Comparison of ENCODE assay signal across 9 mouse cellular contexts in the genomic region with DNA sequence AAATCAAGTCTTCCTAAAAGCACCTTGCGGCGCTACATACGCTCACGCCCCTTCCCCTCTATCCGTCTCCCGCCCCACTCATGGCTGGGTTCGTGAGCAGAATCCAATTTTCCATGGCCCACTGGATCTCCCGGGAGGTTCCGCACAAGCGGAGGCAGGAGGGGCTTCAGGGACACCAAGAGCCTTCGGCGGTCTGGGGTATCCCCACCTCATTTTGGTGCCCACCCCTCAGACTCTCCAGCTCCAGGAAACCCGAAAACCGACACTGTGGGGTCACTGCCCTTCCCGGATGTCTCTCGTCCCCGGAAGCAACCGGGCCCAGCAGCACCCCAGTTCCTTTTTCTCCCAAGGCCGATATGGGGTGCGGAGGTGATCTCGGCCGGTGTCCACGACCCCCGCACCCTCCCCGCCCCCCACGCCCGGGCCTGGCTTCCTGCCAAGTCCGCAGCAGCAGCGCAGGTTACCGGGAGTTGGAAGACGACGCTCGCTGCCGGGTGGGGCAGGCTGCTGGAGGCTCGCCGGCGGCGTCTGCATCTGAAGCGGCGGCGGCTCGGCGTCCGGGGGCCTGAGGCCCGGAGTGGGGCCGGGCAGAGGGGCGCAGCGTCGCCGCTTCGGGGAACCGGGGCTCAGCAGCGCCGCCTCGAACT. TPM values are rescaled to one million over a fixed set of nuclear protein-coding genes. Genes with fewer than 3 reads are reported as not detected.
A peak's percentile ranks its signal among the peaks of the same experiment; 100 is the strongest.
DNase-seq lines count a peak whose midpoint lies in the region; ATAC-seq and TF ChIP-seq lines count a peak whose summit lies in the region.
"Had no signal": no experiment of that assay in that cellular context is flagged by ENCODE, and none has a peak within 500 bp of the region (broad histone marks: within the 10 kb centered on the region; RNA-seq: fewer than 3 reads in every experiment).

No protein-coding gene starts in this region.

- no peaks in the 10 kb centered on the region for H3K36me3 ChIP-seq in forebrain, embryonic 16.5 days (ENCODE audit: control insufficient read depth, insufficient read depth)
- no peaks in the 10 kb centered on the region for H3K36me3 ChIP-seq in intestine, postnatal 0 days (ENCODE audit: control insufficient read depth, insufficient read depth)
- no peaks in the 10 kb centered on the region; the same call in 1 of the 2 replicates for H3K36me3 ChIP-seq in liver, embryonic 16.5 days (ENCODE audit: control insufficient read depth, insufficient read depth)

- peaks cover 19% of the 10 kb centered on the region for H3K4me1 ChIP-seq in forebrain, embryonic 16.5 days (replicated peaks; ENCODE audit: control insufficient read depth, insufficient read depth, low read length)
- no peaks in the 10 kb centered on the region for H3K4me1 ChIP-seq in intestine, postnatal 0 days (replicated peaks; ENCODE audit: control insufficient read depth, insufficient read depth, low read length)
- H3K4me1 ChIP-seq in liver, embryonic 16.5 days (ENCODE audit: control insufficient read depth, low read depth, low read length): peaks cover 21% of the 10 kb centered on the region

- DNase-seq in adrenal gland, adult 2 months: peak; percentile 57
- DNase-seq in adrenal gland, adult (ENCODE audit: inconsistent age in 2 of 2, low spot score in 1 of 2): no peak
- peak; percentile 25 to 49 for DNase-seq in thymus, adult 18-20 months
- DNase-seq in thymus, postnatal 0 days (ENCODE audit: low spot score): no peak
- DNase-seq in retina, postnatal 7 days (ENCODE audit: low read depth, low spot score): peak; percentile 4

- under 1% methylated on average over 55 of the region's 55 CpGs for WGBS in forebrain, embryonic 16.5 days
- under 1% methylated on average over 52 of the region's 55 CpGs for WGBS in intestine, postnatal 0 days
- WGBS in liver, embryonic 16.5 days (ENCODE audit: insufficient replicate concordance): under 1% methylated on average over 54 of the region's 55 CpGs

- ATAC-seq in forebrain, embryonic 16.5 days: peak; percentile 31; the same call in 1 of the 2 replicates
- ATAC-seq in intestine, postnatal 0 days: peak; percentile 76
- ATAC-seq in liver, embryonic 16.5 days (ENCODE audit: low read depth): peak; percentile 70

- no peaks in the 10 kb centered on the region for H3K9me3 ChIP-seq in forebrain, embryonic 16.5 days (ENCODE audit: control insufficient read depth, low read length)
- no peaks in the 10 kb centered on the region for H3K9me3 ChIP-seq in intestine, postnatal 0 days (ENCODE audit: control insufficient read depth)
- no peaks in the 10 kb centered on the region for H3K9me3 ChIP-seq in liver, embryonic 16.5 days (replicated peaks; ENCODE audit: control insufficient read depth, low read length)

- peak overlapping the region; percentile 92 for H3K27ac ChIP-seq in forebrain, embryonic 16.5 days (ENCODE audit: low read length)
- H3K27ac ChIP-seq in intestine, postnatal 0 days (ENCODE audit: low read depth, low read length): peak overlapping the region; percentile 95
- H3K27ac ChIP-seq in liver, embryonic 16.5 days (ENCODE audit: low read length): peak overlapping the region; percentile 83

- H3K9ac ChIP-seq in forebrain, embryonic 16.5 days (replicated peaks; ENCODE audit: low read depth, low read length): peak overlapping the region; percentile 87
- peak overlapping the region; percentile 97 for H3K9ac ChIP-seq in intestine, postnatal 0 days (ENCODE audit: low read depth, low read length)
- H3K9ac ChIP-seq in liver, embryonic 16.5 days (ENCODE audit: low read depth, low read length): peak overlapping the region; percentile 92

- H3K27me3 ChIP-seq in forebrain, embryonic 16.5 days (replicated peaks; ENCODE audit: control insufficient read depth, insufficient read depth, low read length): no peaks in the 10 kb centered on the region
- H3K27me3 ChIP-seq in intestine, postnatal 0 days (replicated peaks; ENCODE audit: control insufficient read depth, insufficient read depth, low read length): no peaks in the 10 kb centered on the region
- no peaks in the 10 kb centered on the region; the same call in 1 of the 2 replicates for H3K27me3 ChIP-seq in liver, embryonic 16.5 days (ENCODE audit: control insufficient read depth, insufficient read depth, low read depth, low read length)

- peak overlapping the region; percentile 100 for H3K4me3 ChIP-seq in forebrain, embryonic 16.5 days (replicated peaks; ENCODE audit: low read length)
- peak overlapping the region; percentile 99 for H3K4me3 ChIP-seq in intestine, postnatal 0 days (ENCODE audit: low read depth, low read length)
- peak overlapping the region; percentile 98 for H3K4me3 ChIP-seq in liver, embryonic 16.5 days (ENCODE audit: low read depth, low read length)

- H3K4me2 ChIP-seq in forebrain, embryonic 16.5 days (ENCODE audit: low read length): peak overlapping the region; percentile 66
- H3K4me2 ChIP-seq in intestine, postnatal 0 days (replicated peaks; ENCODE audit: low read depth): peak overlapping the region; percentile 93
- H3K4me2 ChIP-seq in liver, embryonic 16.5 days (ENCODE audit: low read depth, low read length): peak overlapping the region; percentile 96

- no peak for TF ChIP-seq CTCF in intestine, postnatal 0 days (IDR thresholded peaks at IDR 0.05; ENCODE audit: low read depth)

RNA-seq across cellular contexts. Expression of a gene that starts 0.5 kb away (rescaled TPM):
- 10 to 100 TPM; 60.4 to 76.5 TPM for total RNA-seq in adrenal gland, adult 2 months (2021)
- 179 and 200 TPM in 2 replicates for polyA plus RNA-seq in adrenal gland, adult 2 months (2012; rRNA removed)
- 95.5 and 113 TPM in 2 replicates for polyA plus RNA-seq in thymus, postnatal 0 days (2015; fragmentation: Nextera tagmentation; extraction: Ambion mirVana)
- 74.1 and 74.6 TPM in 2 replicates for polyA plus RNA-seq in forebrain, embryonic 16.5 days (2015; fragmentation: Nextera tagmentation; extraction: Ambion mirVana)
- 38.0 and 46.2 TPM in 2 replicates for polyA plus RNA-seq in intestine, postnatal 0 days (2015; fragmentation: Nextera tagmentation; extraction: Ambion mirVana)
- polyA plus RNA-seq in liver, embryonic 16.5 days (2015; fragmentation: Nextera tagmentation; extraction: Ambion mirVana): 17.4 and 19.4 TPM in 2 replicates

RNA-seq across cellular contexts. Expression of a gene that starts 31.6 kb away (rescaled TPM):
- 100 to 1,000 TPM; 178 to 276 TPM for total RNA-seq in adrenal gland, adult 2 months (2021)
- polyA plus RNA-seq in adrenal gland, adult 2 months (2012; rRNA removed): 11.9 and 15.8 TPM in 2 replicates
- 485 and 491 TPM in 2 replicates for polyA plus RNA-seq in thymus, postnatal 0 days (2015; fragmentation: Nextera tagmentation; extraction: Ambion mirVana)
- 348 and 362 TPM in 2 replicates for polyA plus RNA-seq in forebrain, embryonic 16.5 days (2015; fragmentation: Nextera tagmentation; extraction: Ambion mirVana)
- polyA plus RNA-seq in intestine, postnatal 0 days (2015; fragmentation: Nextera tagmentation; extraction: Ambion mirVana): 370 and 395 TPM in 2 replicates
- polyA plus RNA-seq in liver, embryonic 16.5 days (2015; fragmentation: Nextera tagmentation; extraction: Ambion mirVana): 135 and 139 TPM in 2 replicates

RNA-seq across cellular contexts. Expression of a gene that starts 38.1 kb away (rescaled TPM):
- 1 to 10 TPM in 1 of 2 experiments, under 1 TPM in 1; 0.63 to 1.3 TPM for total RNA-seq in adrenal gland, adult 2 months (2021)
- polyA plus RNA-seq in adrenal gland, adult 2 months (2012; rRNA removed): 0.35 and 0.48 TPM in 2 replicates
- polyA plus RNA-seq in thymus, postnatal 0 days (2015; fragmentation: Nextera tagmentation; extraction: Ambion mirVana): 9.1 and 9.9 TPM in 2 replicates
- polyA plus RNA-seq in forebrain, embryonic 16.5 days (2015; fragmentation: Nextera tagmentation; extraction: Ambion mirVana): 1.1 and 1.4 TPM in 2 replicates
- polyA plus RNA-seq in intestine, postnatal 0 days (2015; fragmentation: Nextera tagmentation; extraction: Ambion mirVana): 5.5 and 5.8 TPM in 2 replicates
- 0.07 TPM in 1 of 2 replicates, not detected in the other for polyA plus RNA-seq in liver, embryonic 16.5 days (2015; fragmentation: Nextera tagmentation; extraction: Ambion mirVana)
- total RNA-seq: gastrocnemius, adult 8-10 months had no signal

Comparison
In these comparisons a context has a peak if more than half of its experiments do, and no peak if none do; other contexts are left out.
1. DNase-seq: peak in adrenal gland, adult 2 months (single experiment), thymus, adult 18-20 months (2 of 2) and retina, postnatal 7 days (single experiment); none in adrenal gland, adult (0 of 2) and thymus, postnatal 0 days (single experiment).
2. Peak in every context shown above with its lines, with median percentiles within 50 percentile points of each other: ATAC-seq, H3K27ac ChIP-seq, H3K4me2 ChIP-seq, H3K4me3 ChIP-seq and H3K9ac ChIP-seq.